8 mouse cellular contexts compared by ENCODE assay signal in genomic region chr1:74069085-74069835, GRCm38 (mm10). TPM values are rescaled to one million over a fixed set of nuclear protein-coding genes. Genes with fewer than 3 reads are reported as not detected.
A peak's percentile ranks its signal among the peaks of the same experiment; 100 is the strongest.
DNase-seq lines count a peak whose midpoint lies in the region; ATAC-seq and TF ChIP-seq lines count a peak whose summit lies in the region.

No protein-coding gene starts in this region.

- no peak for TF ChIP-seq CTCF in lung, postnatal 0 days (IDR thresholded peaks at IDR 0.05)

- no peaks in the 10 kb centered on the region for H3K27me3 ChIP-seq in lung, postnatal 0 days (replicated peaks; ENCODE audit: insufficient read depth, low read length)

- H3K4me1 ChIP-seq in lung, postnatal 0 days (ENCODE audit: insufficient read depth, low read depth, low read length) = peaks cover 32% of the 10 kb centered on the region; the same call in 1 of the 2 replicates

- ATAC-seq in lung, postnatal 0 days = peak; percentile 52
- ATAC-seq in frontal cortex, adult (ENCODE audit: low TSS enrichment) = no peak

- H3K4me2 ChIP-seq in lung, postnatal 0 days (replicated peaks; ENCODE audit: low read depth, low read length) = peak overlapping the region; percentile 95

- no peak overlapping the region for H3K4me3 ChIP-seq in lung, postnatal 0 days (ENCODE audit: low read depth, low read length)

- peak; percentile 69 for TF ChIP-seq EP300 in lung, postnatal 0 days (IDR thresholded peaks at IDR 0.05)

- no peaks in the 10 kb centered on the region for H3K36me3 ChIP-seq in lung, postnatal 0 days (ENCODE audit: insufficient read depth, low read length)

- 38% methylated on average over 9 of the region's 9 CpGs for WGBS in lung, postnatal 0 days

- intact Hi-C loops in gastrocnemius, postnatal 14 days (cut with DNase I; ENCODE audit: low total_unique reads) = no loop called here
- intact Hi-C loops in left cerebral cortex, postnatal 36 days (cut with DNase I) = no loop called here

- H3K27ac ChIP-seq in lung, postnatal 0 days (ENCODE audit: low read length) = peak overlapping the region; percentile 91

- DNase-seq in 3134 (ENCODE audit: extremely low read depth, insufficient read length, low spot score) = peak; percentile 54
- DNase-seq in adrenal gland, adult 2 months = peak; percentile 88
- peak; percentile 47 for DNase-seq in gastrocnemius, postnatal 14 days
- DNase-seq in kidney, adult 18-20 months = peak; percentile 79
- peak; percentile 84 for DNase-seq in lung, postnatal 0 days (ENCODE audit: low spot score)
- DNase-seq in spleen, adult 18-20 months = no peak
- no peak for DNase-seq in left cerebral cortex, postnatal 36 days (ENCODE audit: low spot score in 2 of 2)

- peak overlapping the region; percentile 65 for H3K9ac ChIP-seq in lung, postnatal 0 days (replicated peaks; ENCODE audit: low read depth)

- H3K9me3 ChIP-seq in lung, postnatal 0 days (ENCODE audit: low read length) = no peaks in the 10 kb centered on the region

RNA-seq across cellular contexts. Expression of gene Tns1, which starts 55.0 kb away (rescaled TPM):
- total RNA-seq in adrenal gland, adult 2 months (2021) = 100 to 1,000 TPM; 424 to 432 TPM
- polyA plus RNA-seq in adrenal gland, adult 2 months (2012; rRNA removed) = 523 and 701 TPM in 2 replicates
- 100 to 1,000 TPM; 176 to 217 TPM for total RNA-seq in gastrocnemius, postnatal 14 days (2021)
- polyA plus RNA-seq in lung, postnatal 0 days (2015; fragmentation: Nextera tagmentation; extraction: Ambion mirVana) = 184 and 185 TPM in 2 replicates
- total RNA-seq in left cerebral cortex, postnatal 36 days (2021) = 10 to 100 TPM; 36.1 to 50.9 TPM

RNA-seq across cellular contexts. Expression of gene Rufy4, which starts 56.1 kb away (rescaled TPM):
- 1 to 10 TPM; 1.0 to 2.2 TPM for total RNA-seq in adrenal gland, adult 2 months (2021)
- 0.45 and 0.90 TPM in 2 replicates for polyA plus RNA-seq in adrenal gland, adult 2 months (2012; rRNA removed)
- total RNA-seq in gastrocnemius, postnatal 14 days (2021) = under 1 TPM in 1 of 2 experiments, not detected in 1; 0.09 TPM
- polyA plus RNA-seq in lung, postnatal 0 days (2015; fragmentation: Nextera tagmentation; extraction: Ambion mirVana) = 0.42 and 0.43 TPM in 2 replicates
- total RNA-seq in left cerebral cortex, postnatal 36 days (2021) = not detected

Comparison
In these comparisons a context has a peak if more than half of its experiments do, and no peak if none do; other contexts are left out.
1. DNase-seq: peak in 3134 (single experiment), adrenal gland, adult 2 months (single experiment), gastrocnemius, postnatal 14 days (single experiment), kidney, adult 18-20 months (single experiment) and lung, postnatal 0 days (single experiment); none in spleen, adult 18-20 months (0 of 2) and left cerebral cortex, postnatal 36 days (0 of 2).